13 mouse cellular contexts compared by ENCODE assay signal in genomic region chr12:76502981-76503380, GRCm38 (mm10). TPM values are rescaled to one million over a fixed set of nuclear protein-coding genes. Genes with fewer than 3 reads are reported as not detected.
DNase-seq lines count a peak whose midpoint lies in the region; ATAC-seq and TF ChIP-seq lines count a peak whose summit lies in the region.
"Had no signal": no experiment of that assay in that cellular context is flagged by ENCODE, and none has a peak within 500 bp of the region (broad histone marks: within the 10 kb centered on the region; RNA-seq: fewer than 3 reads in every experiment).

No protein-coding gene starts in this region.

- no peak overlapping the region for H3K4me3 ChIP-seq in lung, embryonic 14.5 days (ENCODE audit: low read depth, low read length)
- no peak overlapping the region for H3K4me3 ChIP-seq in lung, adult 2 months (replicated peaks; ENCODE audit: extremely low read depth, low read depth, low read length)
- H3K4me3 ChIP-seq in kidney, postnatal 0 days (replicated peaks; ENCODE audit: low read depth, low read length) = no peak overlapping the region
- no peak overlapping the region for H3K4me3 ChIP-seq in stomach, embryonic 16.5 days (replicated peaks; ENCODE audit: low read length)
- no peak overlapping the region for H3K4me3 ChIP-seq in hindbrain, embryonic 14.5 days (replicated peaks; ENCODE audit: low read length)
- H3K4me3 ChIP-seq: gastrocnemius, adult 2 months had no signal

- peak; percentile 55 for ATAC-seq in lung, embryonic 14.5 days (ENCODE audit: insufficient read depth)
- ATAC-seq in kidney, postnatal 0 days (replicated peaks; ENCODE audit: low FRiP score, low read depth) = peak; percentile 81
- peak; percentile 58; the same call in 1 of the 2 replicates for ATAC-seq in stomach, embryonic 16.5 days (ENCODE audit: insufficient read depth, low FRiP score)
- ATAC-seq in hindbrain, embryonic 14.5 days (ENCODE audit: low FRiP score) = no peak
- ATAC-seq: liver, postnatal 0 days had no signal

- H3K9ac ChIP-seq in lung, embryonic 14.5 days = no peak overlapping the region
- no peak overlapping the region for H3K9ac ChIP-seq in kidney, postnatal 0 days (ENCODE audit: low read depth, low read length)
- H3K9ac ChIP-seq in stomach, embryonic 16.5 days (ENCODE audit: low read length) = no peak overlapping the region
- no peak overlapping the region for H3K9ac ChIP-seq in hindbrain, embryonic 14.5 days
- H3K9ac ChIP-seq: liver, postnatal 0 days had no signal

- TF ChIP-seq CTCF in lung, embryonic 14.5 days (IDR thresholded peaks at IDR 0.05; ENCODE audit: low read depth) = no peak
- no peak for TF ChIP-seq CTCF in lung, adult 2 months (IDR thresholded peaks at IDR 0.05; ENCODE audit: insufficient read depth, low read length)
- TF ChIP-seq CTCF in kidney, postnatal 0 days (IDR thresholded peaks at IDR 0.05; ENCODE audit: low read depth) = no peak

- peak; percentile 42 for DNase-seq in lung, embryonic 14.5 days
- no peak for DNase-seq in lung, adult 2 months
- DNase-seq in forelimb bud, embryonic 11.5 days (ENCODE audit: low read depth, low spot score) = peak; percentile 59
- DNase-seq in kidney, postnatal 0 days (ENCODE audit: low spot score) = no peak
- no peak for DNase-seq in hindbrain, embryonic 14.5 days (ENCODE audit: low spot score)
- DNase-seq in frontal cortex, postnatal 10 days (ENCODE audit: low spot score in 2 of 2) = no peak
- DNase-seq in lung, postnatal 10 days = no peak
- DNase-seq: cerebellum, adult 2 months; gastrocnemius, adult 2 months; liver, postnatal 0 days; thymus, adult 2 months had no signal

- no peaks in the 10 kb centered on the region for H3K9me3 ChIP-seq in lung, embryonic 14.5 days (ENCODE audit: low read depth, low read length)
- no peaks in the 10 kb centered on the region for H3K9me3 ChIP-seq in kidney, postnatal 0 days (replicated peaks; ENCODE audit: low read length)
- H3K9me3 ChIP-seq in stomach, embryonic 16.5 days (replicated peaks; ENCODE audit: control insufficient read depth, low read length) = no peaks in the 10 kb centered on the region
- no peaks in the 10 kb centered on the region for H3K9me3 ChIP-seq in hindbrain, embryonic 14.5 days (ENCODE audit: control insufficient read depth, low read length)

- no peak overlapping the region for H3K4me2 ChIP-seq in lung, embryonic 14.5 days
- H3K4me2 ChIP-seq in kidney, postnatal 0 days (ENCODE audit: low read length) = no peak overlapping the region
- no peak overlapping the region for H3K4me2 ChIP-seq in stomach, embryonic 16.5 days (ENCODE audit: low read depth, low read length)
- H3K4me2 ChIP-seq in hindbrain, embryonic 14.5 days (replicated peaks) = no peak overlapping the region
- H3K4me2 ChIP-seq: heart, embryonic 11.5 days had no signal

- TF ChIP-seq POLR2A in lung, adult 2 months (IDR thresholded peaks at IDR 0.05; ENCODE audit: borderline replicate concordance, extremely low read depth, low read depth, low read length) = no peak

- no peaks in the 10 kb centered on the region for H3K4me1 ChIP-seq in lung, embryonic 14.5 days (ENCODE audit: insufficient read depth)
- no peaks in the 10 kb centered on the region for H3K4me1 ChIP-seq in lung, adult 2 months (ENCODE audit: control insufficient read depth, insufficient read depth, low read length)
- 0 out of 2 replicates have a peak, but pooled peaks cover 5% of the 10 kb centered on the region for H3K4me1 ChIP-seq in kidney, postnatal 0 days (replicated peaks; ENCODE audit: insufficient read depth, low read length)
- H3K4me1 ChIP-seq in stomach, embryonic 16.5 days (ENCODE audit: control insufficient read depth, insufficient read depth, low read length) = peaks cover 19% of the 10 kb centered on the region
- H3K4me1 ChIP-seq in hindbrain, embryonic 14.5 days (replicated peaks; ENCODE audit: control insufficient read depth, insufficient read depth, low read length) = 0 out of 2 replicates have a peak, but pooled peaks cover 7% of the 10 kb centered on the region

- H3K27me3 ChIP-seq in lung, embryonic 14.5 days (ENCODE audit: insufficient read depth, low read length) = no peaks in the 10 kb centered on the region
- no peaks in the 10 kb centered on the region for H3K27me3 ChIP-seq in kidney, postnatal 0 days (ENCODE audit: insufficient read depth, low read length)
- H3K27me3 ChIP-seq in stomach, embryonic 16.5 days (ENCODE audit: control insufficient read depth, insufficient read depth, low read length) = no peaks in the 10 kb centered on the region
- H3K27me3 ChIP-seq in hindbrain, embryonic 14.5 days (ENCODE audit: control insufficient read depth, insufficient read depth, low read length) = no peaks in the 10 kb centered on the region

- no peak overlapping the region for H3K27ac ChIP-seq in lung, embryonic 14.5 days (ENCODE audit: low read depth)
- no peak overlapping the region for H3K27ac ChIP-seq in kidney, postnatal 0 days
- H3K27ac ChIP-seq in stomach, embryonic 16.5 days (ENCODE audit: low read length) = peak overlapping the region; percentile 68; the same call in 1 of the 2 replicates
- H3K27ac ChIP-seq in hindbrain, embryonic 14.5 days = no peak overlapping the region
- H3K27ac ChIP-seq: gastrocnemius, adult 2 months had no signal

- 41% methylated on average over 5 of the region's 5 CpGs for WGBS in lung, embryonic 14.5 days
- WGBS in lung, adult 2 months = 69% methylated on average over 5 of the region's 5 CpGs
- 33% methylated on average over 5 of the region's 5 CpGs for WGBS in kidney, postnatal 0 days
- WGBS in stomach, embryonic 16.5 days = 43% methylated on average over 5 of the region's 5 CpGs
- WGBS in hindbrain, embryonic 14.5 days = 45% methylated on average over 5 of the region's 5 CpGs

- no peaks in the 10 kb centered on the region for H3K36me3 ChIP-seq in lung, embryonic 14.5 days (ENCODE audit: insufficient read depth)
- no peaks in the 10 kb centered on the region for H3K36me3 ChIP-seq in kidney, postnatal 0 days (ENCODE audit: insufficient read depth, low read length)
- no peaks in the 10 kb centered on the region for H3K36me3 ChIP-seq in stomach, embryonic 16.5 days (ENCODE audit: control insufficient read depth, insufficient read depth, low read length)
- H3K36me3 ChIP-seq in hindbrain, embryonic 14.5 days (replicated peaks; ENCODE audit: control insufficient read depth, insufficient read depth) = no peaks in the 10 kb centered on the region

RNA-seq across cellular contexts. Expression of gene Plekhg3, which starts 27.7 kb away (rescaled TPM):
- polyA plus RNA-seq in lung, embryonic 14.5 days (2014; fragmentation: Nextera tagmentation; extraction: Ambion mirVana) = 9.0 and 9.7 TPM in 2 replicates
- 19.5 and 20.4 TPM in 2 replicates for polyA plus RNA-seq in lung, adult 2 months (2012; rRNA removed)
- polyA plus RNA-seq in kidney, postnatal 0 days (2015; fragmentation: Nextera tagmentation; extraction: Ambion mirVana) = 14.9 and 17.7 TPM in 2 replicates
- polyA plus RNA-seq in stomach, embryonic 16.5 days (2015; fragmentation: Nextera tagmentation; extraction: Ambion mirVana) = 10.2 and 11.6 TPM in 2 replicates
- polyA plus RNA-seq in hindbrain, embryonic 14.5 days (2014; fragmentation: Nextera tagmentation; extraction: Ambion mirVana) = 1.3 and 1.6 TPM in 2 replicates

Comparison
In these comparisons a context has a peak if more than half of its experiments do, and no peak if none do; other contexts are left out.
1. DNase-seq: peak in lung, embryonic 14.5 days (single experiment) and forelimb bud, embryonic 11.5 days (single experiment); none in lung, adult 2 months (single experiment), kidney, postnatal 0 days (single experiment), hindbrain, embryonic 14.5 days (single experiment), frontal cortex, postnatal 10 days (0 of 2) and lung, postnatal 10 days (single experiment).